Mouse (Mus musculus) lung, adult 18-20 months (tissue): ENCODE measurements around the gene Nr2e1.

ENCODE experiments used
- DNase-seq, 2 experiments: peaks; one replicate each; pipeline ENCODE4 v3.0.0; 2022; ENCODE audit warnings: mixed read lengths in 2 of 2

Gene Nr2e1

GRCm38 (mm10) chr10:42587961-42588750, 4.7 kb upstream of the Nr2e1 start:
- no peak for DNase-seq

DNA sequence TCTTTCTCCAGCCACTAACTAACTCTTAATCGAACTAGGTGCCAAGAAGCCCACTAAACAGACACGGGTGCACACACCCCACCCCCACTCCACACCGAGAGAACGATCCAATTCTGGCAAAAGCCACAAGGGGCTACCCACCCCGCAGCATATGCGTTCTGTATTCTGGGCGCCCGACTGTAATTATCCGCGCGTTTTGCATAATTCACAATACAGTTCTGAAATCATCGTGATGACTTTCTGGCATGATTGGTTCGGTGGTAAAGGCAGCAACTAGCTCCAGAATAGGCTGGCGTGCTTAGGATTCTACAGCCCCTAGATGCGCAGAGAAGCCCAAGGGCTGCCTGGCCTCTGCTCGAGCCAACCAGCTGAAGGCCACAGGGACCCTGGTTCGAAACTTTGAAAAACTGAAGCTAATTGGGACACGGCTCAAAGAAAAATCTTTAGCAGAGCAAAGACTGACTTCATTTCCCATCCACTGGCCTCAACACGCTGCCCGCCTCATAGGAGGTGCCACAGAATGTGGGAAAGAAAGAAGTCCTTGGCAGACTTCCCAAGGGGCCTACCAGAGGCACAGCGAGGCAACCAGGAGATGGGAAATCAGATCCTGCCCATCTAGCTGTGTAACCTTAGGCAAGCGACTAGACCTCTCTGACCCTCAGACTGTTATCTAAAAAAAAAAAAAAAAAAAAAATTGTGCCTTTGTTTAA, 2.3 kb upstream of the Nr2e1 start:
- DNase-seq: no peak

- no peak for DNase-seq
These were observed 1.7 kb upstream of the Nr2e1 start for GRCm38 (mm10) chr10:42585156-42585555.

GRCm38 (mm10) chr10:42584436-42584983, 1.1 kb upstream of the Nr2e1 start:
- DNase-seq: no peak

- DNase-seq: no peak
These were observed 537 bp upstream of the Nr2e1 start for GRCm38 (mm10) chr10:42583902-42584435.

DNA sequence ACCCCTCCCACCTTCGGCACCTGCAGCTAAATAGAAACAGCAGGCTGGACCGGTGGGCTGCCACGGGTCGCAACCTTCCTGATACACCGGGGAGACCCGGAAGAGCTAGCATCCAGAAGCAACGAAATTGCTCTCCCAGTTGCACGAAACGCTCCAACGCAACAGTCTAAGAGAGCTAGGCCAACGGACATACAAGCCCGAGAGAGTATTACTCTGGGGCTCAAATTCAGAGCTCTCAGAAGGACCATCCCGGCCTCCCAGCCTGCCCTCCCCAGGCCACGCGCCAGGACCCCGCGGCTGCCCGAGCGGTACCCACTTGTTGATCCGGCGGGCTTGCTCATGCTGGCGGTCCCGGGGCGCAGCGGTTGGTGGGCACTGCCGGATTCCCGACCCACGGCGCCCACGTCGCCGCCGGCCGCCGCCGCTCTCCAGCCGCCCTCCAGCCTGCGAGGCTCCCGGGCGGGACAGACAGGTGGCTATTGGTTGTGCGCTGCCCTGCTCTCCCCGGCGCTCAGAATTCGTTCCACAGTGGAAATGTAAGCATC, 794 bp downstream of the Nr2e1 start:
- DNase-seq: no peak

DNA sequence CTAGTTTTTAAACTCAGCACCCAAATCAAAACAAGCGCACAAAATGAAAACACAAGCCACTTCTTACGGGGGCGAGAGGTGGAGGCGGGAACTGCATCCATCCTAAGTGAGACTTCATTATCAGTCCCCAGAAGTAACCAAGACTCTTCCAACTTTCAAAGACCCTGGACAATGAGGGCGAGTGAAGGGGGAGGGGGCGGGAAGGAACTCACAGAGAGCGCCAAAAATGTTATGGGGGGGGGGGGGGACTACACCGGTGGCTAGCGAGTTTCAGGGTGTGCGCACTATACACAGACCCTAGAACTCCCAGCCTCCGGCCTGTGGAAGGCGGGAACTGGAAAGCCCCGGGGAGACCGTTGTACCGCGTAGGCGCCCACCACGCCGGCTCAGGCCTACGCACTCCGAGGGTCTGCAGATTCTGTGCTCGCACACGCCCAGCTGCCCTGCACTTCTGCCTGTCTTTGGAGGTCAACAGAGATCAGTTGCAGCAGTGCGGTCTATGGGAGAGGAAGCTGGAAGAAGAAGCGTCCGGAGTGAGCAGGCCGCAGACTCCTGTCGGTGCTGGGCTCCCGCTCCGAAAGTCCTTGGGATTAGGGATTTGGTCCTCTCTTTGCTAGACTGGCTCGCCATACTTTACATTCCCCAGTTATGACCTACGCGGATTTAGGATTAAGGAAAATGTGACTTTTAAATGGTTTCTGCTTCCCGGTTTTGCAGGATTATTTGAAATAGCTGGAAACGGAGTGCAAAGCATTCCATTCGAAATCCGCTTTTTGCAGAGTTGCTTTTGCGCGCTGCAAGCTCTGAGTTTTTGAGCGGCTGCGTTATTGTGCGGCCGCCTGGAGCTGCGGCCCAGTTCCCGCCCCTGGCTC, 1.5 kb downstream of the Nr2e1 start:
- no peak for DNase-seq

GRCm38 (mm10) chr10:42580951-42581277, 2.5 kb downstream of the Nr2e1 start:
- no peak for DNase-seq

GRCm38 (mm10) chr10:42580131-42580950, 3.1 kb downstream of the Nr2e1 start:
- no peak for DNase-seq

DNA sequence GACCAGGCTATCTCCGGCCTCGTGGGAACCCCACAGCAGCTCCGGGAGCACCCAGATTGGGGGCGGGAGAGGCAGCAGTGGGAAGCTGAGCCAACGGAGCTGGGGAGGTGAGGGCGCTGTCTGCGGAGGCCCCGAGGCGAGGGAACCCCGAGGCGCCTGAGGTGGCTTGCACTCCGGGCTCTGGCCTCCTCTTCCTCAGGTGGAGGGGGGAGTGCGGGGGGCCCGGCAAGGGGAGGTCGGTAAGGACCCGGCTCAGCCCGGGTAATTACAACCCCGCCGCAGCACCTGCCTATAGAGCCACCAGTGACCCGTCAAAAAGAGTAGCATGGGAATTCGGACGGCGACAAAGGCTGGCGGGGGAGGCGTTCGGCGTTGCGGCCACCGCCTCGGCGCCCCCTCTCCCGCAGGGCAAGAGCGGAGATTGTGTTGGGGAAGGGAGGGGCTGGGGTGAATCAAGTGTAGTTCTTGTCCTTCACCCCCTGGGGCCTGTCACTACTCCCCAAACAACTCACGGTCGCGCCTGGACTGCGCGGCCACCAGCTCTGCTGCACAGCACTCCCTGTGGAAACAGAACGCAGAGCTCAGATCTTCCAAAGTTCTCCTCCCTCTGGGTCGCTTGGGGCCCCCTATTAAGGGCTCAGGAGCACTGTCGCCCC, 3.8 kb downstream of the Nr2e1 start:
- no peak for DNase-seq

DNA sequence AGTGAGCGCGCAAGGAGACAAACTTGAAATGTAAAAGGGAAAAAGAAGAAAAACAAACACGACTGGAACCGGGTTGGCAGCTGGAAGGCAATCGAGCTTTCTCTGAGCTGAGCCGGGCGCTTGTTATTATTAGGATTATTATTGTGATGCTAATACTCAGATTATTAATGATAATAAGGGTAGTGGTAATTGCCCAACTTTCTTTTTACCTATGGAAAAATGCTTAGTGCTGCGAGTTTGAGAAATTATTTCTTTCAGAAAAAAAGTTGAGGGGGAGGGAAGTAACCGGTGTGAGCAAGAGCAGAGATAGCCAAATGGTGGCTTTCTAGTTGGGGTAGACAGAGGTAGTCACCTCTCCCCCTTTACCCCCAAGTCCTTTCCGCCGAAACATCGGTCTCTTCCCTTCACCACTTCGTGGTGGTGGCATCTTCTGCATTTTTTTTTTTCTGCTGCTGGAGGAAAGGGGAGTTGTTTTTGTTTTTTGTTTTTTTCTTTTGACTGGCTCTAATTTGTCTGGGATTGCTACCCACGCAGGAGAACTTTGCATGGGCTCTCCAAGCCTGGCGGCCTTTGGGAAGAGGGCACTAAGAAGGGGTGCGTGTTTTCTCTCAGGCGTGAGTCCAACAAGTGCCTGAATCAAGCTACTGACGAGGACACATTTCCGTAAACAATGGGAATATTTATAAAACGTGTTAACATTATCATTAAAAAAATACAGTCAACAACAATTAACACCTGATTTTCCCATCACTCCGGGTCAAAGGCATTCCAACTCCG, 4.5 kb downstream of the Nr2e1 start:
- DNase-seq: no peak

- DNase-seq: no peak
These were observed 5.2 kb downstream of the Nr2e1 start for GRCm38 (mm10) chr10:42578281-42578675.

GRCm38 (mm10) chr10:42577525-42578280, 5.7 kb downstream of the Nr2e1 start:
- DNase-seq: no peak

DNA sequence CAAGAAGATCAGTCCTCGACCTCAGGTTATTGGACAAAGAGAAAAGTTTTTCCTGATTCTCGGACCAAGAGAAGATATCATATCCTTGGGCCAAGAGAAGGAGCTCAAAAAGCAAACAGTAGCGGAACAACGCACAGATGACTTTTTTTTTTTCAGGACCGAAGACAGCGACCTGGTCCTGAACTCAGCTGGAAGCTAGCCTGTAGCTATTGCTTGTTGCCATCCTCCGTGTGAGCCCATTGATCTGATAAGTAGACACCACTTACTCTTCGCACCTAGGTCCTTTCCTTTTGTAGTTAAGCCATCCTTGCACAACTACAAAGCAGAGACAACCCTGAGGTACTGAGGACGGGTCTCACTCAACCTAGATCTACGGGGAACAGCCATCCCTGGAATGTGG, 8.8 kb downstream of the Nr2e1 start:
- DNase-seq: no peak

GRCm38 (mm10) chr10:42572971-42573370, 10.5 kb downstream of the Nr2e1 start:
- DNase-seq: no peak

- no peak for DNase-seq
These were observed 10.9 kb downstream of the Nr2e1 start for GRCm38 (mm10) chr10:42572567-42572966.

- peak in 1 of 2 experiments; percentile 17 for DNase-seq
These were observed 21.2 kb downstream of the Nr2e1 start for GRCm38 (mm10) chr10:42562272-42562671.

- no peak for DNase-seq
These were observed 23.7 kb downstream of the Nr2e1 start for GRCm38 (mm10) chr10:42559581-42560200.

GRCm38 (mm10) chr10:42546507-42546906, 36.9 kb downstream of the Nr2e1 start:
- no peak for DNase-seq
